Mouse (Mus musculus) CH12.LX (cell line): ENCODE results near the gene U2af2.

ENCODE experiments used
- EP300 ChIP-seq: IDR thresholded peaks from 2 replicates; pipeline ENCODE4 v1.6.1; 2011; ENCODE audit warnings: low read length, improper control_type of control experiment
- POLR2A ChIP-seq: IDR thresholded peaks from 2 replicates; pipeline ENCODE4 v1.6.1; 2011; ENCODE audit warnings: low read depth, mild to moderate bottlenecking, improper control_type of control experiment, low read length
- UBTF ChIP-seq: IDR thresholded peaks from 2 replicates; pipeline ENCODE4 v1.6.1; 2012; ENCODE audit warnings: low read depth, mild to moderate bottlenecking, inconsistent platforms, low read length, improper control_type of control experiment, moderate library complexity

- no peak for TF ChIP-seq EP300
- no peak for TF ChIP-seq POLR2A
- no peak for TF ChIP-seq UBTF
These were observed 45.9 kb upstream of the U2af2 start for GRCm38 (mm10) chr7:5016057-5016456.
